Mouse (Mus musculus) forebrain, embryonic 13.5 days (tissue): Measurements from ENCODE around the gene Eaf1. TPM values are rescaled to one million over a fixed set of nuclear protein-coding genes. Genes with fewer than 3 reads are reported as not detected.

ENCODE experiments used
- ATAC-seq: fragments of 200-750 bp; cut with Nextera tagmentation; 2 replicates; pipeline ENCODE4 v1.8.0; 2017
- H3K27ac ChIP-seq: fragments of 300-500 bp; sonication (generic); 2 replicates; pipeline ENCODE4 v1.5.1; 2015; ENCODE audit warnings: inconsistent platforms, mild to moderate bottlenecking, moderate library complexity
- H3K27me3 ChIP-seq: fragments of 300-500 bp; sonication (generic); 2 replicates; pipeline ENCODE4 v1.6.1; 2015; ENCODE audit warnings: mild to moderate bottlenecking, inconsistent platforms
- H3K36me3 ChIP-seq: fragments of 300-500 bp; sonication (generic); 2 replicates; pipeline ENCODE4 v1.6.1; 2015; ENCODE audit warnings: mild to moderate bottlenecking, inconsistent platforms; ENCODE audit not compliant: poor library complexity, severe bottlenecking
- H3K4me1 ChIP-seq: fragments of 300-500 bp; sonication (generic); 2 replicates; pipeline ENCODE4 v1.6.1; 2015; ENCODE audit warnings: inconsistent platforms
- H3K4me2 ChIP-seq: fragments of 300-500 bp; sonication (generic); 2 replicates; pipeline ENCODE4 v1.6.1; 2015; ENCODE audit warnings: inconsistent platforms, mild to moderate bottlenecking, moderate library complexity
- H3K4me3 ChIP-seq: fragments of 300-500 bp; sonication (generic); 2 replicates; pipeline ENCODE4 v1.5.1; 2015; ENCODE audit warnings: mild to moderate bottlenecking, inconsistent platforms
- H3K9ac ChIP-seq: fragments of 300-500 bp; sonication (generic); 2 replicates; pipeline ENCODE4 v1.6.1; 2015; ENCODE audit warnings: mild to moderate bottlenecking, inconsistent platforms
- H3K9me3 ChIP-seq: fragments of 300-500 bp; sonication (generic); replicated peaks from 2 replicates; pipeline ENCODE4 v1.6.1; 2016; ENCODE audit warnings: inconsistent platforms
- WGBS: fragments of 180-500 bp; shearing (Covaris S2); methylation state at CpG from one replicate; pipeline ENCODE4 v1.1.7; 2015; 5-methylcytosine and 5-hydroxymethylcytosine counted together
- polyA plus RNA-seq: library from polyadenylated mRNA; unstranded; fragments of >200 nt; fragmentation: Nextera tagmentation; extraction: Ambion mirVana; gene quantifications from 2 replicates; pipeline ENCODE4 v1.2.1, GENCODE M21; 2015

Eaf1 gene
- polyA plus RNA-seq, 1 experiment from 2014 or later = 13.9 TPM

DNA sequence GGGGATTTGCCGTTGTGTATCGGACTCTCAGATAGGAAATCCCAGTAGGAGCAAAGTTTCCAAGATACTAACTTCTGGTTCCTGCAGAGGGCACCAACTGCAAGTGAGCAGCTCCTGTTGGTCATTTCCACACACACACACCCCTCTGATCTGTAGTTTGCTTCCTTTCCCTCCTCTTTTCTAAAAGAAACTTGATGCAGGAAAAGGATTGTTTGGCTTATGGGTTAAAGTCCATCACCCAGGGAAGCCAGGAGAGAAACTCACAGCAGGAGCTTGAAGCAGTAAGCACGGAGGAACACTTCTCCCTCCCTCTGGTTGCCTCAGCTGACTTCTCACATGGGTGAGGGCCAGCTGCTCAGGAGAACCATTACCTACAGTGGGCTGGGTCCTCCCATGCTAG, 25.0 kb downstream of the Eaf1 start:
- Histone ChIP-seq H3K27ac (no peak overlapping the region), H3K9ac (no peak overlapping the region), H3K4me2 (no peak overlapping the region), H3K27me3 (no peaks in the 10 kb centered on the region), H3K4me3 (no peak overlapping the region), H3K9me3 (0 out of 2 replicates have a peak, but pooled peaks cover 2% of the 10 kb centered on the region), H3K4me1 (no peaks in the 10 kb centered on the region), H3K36me3 (no peaks in the 10 kb centered on the region)
- 70% methylated on average over 3 of the region's 3 CpGs for WGBS
- ATAC-seq = no peak

DNA sequence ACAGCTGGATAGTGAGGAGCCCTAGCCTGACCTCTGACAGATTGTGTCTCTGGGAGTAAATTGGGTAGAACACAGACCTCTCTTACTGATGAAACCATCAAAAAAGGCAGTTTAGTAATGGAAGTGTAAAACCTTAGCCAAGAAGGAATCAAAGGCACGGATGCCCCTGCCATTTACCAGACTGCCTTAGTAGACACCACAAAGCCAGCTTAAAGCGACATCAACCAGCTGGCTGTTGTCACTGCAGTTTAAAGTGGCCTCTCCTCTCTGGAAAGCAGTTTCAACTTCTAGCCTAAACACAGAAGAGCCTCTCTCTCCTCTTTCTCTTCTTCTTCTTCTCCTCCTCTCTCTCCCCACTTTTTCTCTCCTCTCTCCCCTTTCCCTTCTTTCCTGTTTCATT, 27.1 kb downstream of the Eaf1 start:
- H3K4me2 ChIP-seq = no peak overlapping the region
- no peak for ATAC-seq
- H3K27ac ChIP-seq = no peak overlapping the region
- H3K4me3 ChIP-seq = no peak overlapping the region
- no peaks in the 10 kb centered on the region for H3K36me3 ChIP-seq
- 77% methylated on average over 2 of the region's 2 CpGs for WGBS
- no peaks in the 10 kb centered on the region for H3K4me1 ChIP-seq
- no peak overlapping the region for H3K9ac ChIP-seq
- no peaks in the 10 kb centered on the region for H3K27me3 ChIP-seq
- H3K9me3 ChIP-seq = no peaks in the 10 kb centered on the region

GRCm38 (mm10) chr14:31525040-31525810, 31.0 kb downstream of the Eaf1 start:
- WGBS = 79% methylated on average over 7 of the region's 7 CpGs
- H3K4me2 ChIP-seq = no peak overlapping the region
- no peak for ATAC-seq

DNA sequence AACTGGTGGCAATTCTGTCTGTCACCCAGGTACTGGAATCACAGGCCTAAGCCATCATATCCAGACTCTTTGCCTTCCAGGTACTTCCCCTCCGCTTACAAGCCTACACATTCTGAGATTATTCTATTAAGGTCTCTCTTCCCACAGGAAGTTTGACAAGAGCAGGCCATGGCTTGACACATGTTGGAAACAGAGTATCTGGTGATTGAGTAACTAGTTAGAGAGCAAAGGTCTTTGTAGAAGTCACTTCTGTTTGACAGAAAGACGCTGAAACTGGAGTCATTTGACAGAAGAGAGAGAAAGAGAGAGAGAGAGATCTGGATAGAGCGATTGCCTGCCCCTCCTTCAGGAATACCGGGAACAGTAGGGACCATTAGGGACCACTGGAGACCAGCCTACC, 36.6 kb downstream of the Eaf1 start:
- Histone ChIP-seq H3K27me3 (no peaks in the 10 kb centered on the region), H3K36me3 (no peaks in the 10 kb centered on the region), H3K4me2 (no peak overlapping the region), H3K4me1 (no peaks in the 10 kb centered on the region), H3K4me3 (no peak overlapping the region), H3K9me3 (no peaks in the 10 kb centered on the region), H3K27ac (no peak overlapping the region), H3K9ac (no peak overlapping the region)
- 89% methylated on average over 4 of the region's 4 CpGs for WGBS
- no peak for ATAC-seq

More at GRCm38 (mm10) chr14:31525040-31525810, 31.0 kb downstream of the Eaf1 start:
- Histone ChIP-seq H3K9ac (no peak overlapping the region), H3K27ac (no peak overlapping the region), H3K4me1 (no peaks in the 10 kb centered on the region), H3K4me3 (no peak overlapping the region), H3K9me3 (no peaks in the 10 kb centered on the region), H3K27me3 (no peaks in the 10 kb centered on the region), H3K36me3 (no peaks in the 10 kb centered on the region)

- H3K36me3 ChIP-seq = no peaks in the 10 kb centered on the region
- H3K4me3 ChIP-seq = no peak overlapping the region
- 75% methylated on average over 12 of the region's 12 CpGs for WGBS
- no peaks in the 10 kb centered on the region for H3K27me3 ChIP-seq
- no peak overlapping the region for H3K9ac ChIP-seq
- no peak overlapping the region for H3K4me2 ChIP-seq
- ATAC-seq = no peak
- H3K4me1 ChIP-seq = no peaks in the 10 kb centered on the region
- H3K27ac ChIP-seq = no peak overlapping the region
- H3K9me3 ChIP-seq = no peaks in the 10 kb centered on the region
Measured at GRCm38 (mm10) chr14:31531506-31532148, 37.4 kb downstream of the Eaf1 start.

DNA sequence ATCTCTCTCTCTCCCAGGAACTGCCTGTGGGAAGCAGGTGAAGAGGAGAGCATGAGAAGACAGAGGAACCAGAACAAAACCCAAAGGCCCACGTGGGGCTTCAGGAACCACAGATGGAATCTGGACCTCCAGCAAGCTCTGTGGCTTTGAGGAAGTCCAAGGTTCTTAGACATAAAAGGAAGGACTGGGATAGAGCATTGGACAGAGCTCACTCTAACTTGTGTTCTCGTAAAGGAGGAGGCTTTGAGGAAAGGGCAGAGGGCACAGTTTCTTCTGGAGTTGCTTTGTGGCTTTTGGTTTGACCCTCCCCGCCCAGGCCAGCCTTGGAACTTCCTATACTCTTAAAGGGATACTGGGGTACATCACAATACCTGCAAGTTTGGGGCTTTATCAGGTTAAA, 38.5 kb downstream of the Eaf1 start:
- Histone ChIP-seq H3K4me2 (no peak overlapping the region), H3K9ac (no peak overlapping the region), H3K4me3 (no peak overlapping the region), H3K4me1 (no peaks in the 10 kb centered on the region), H3K36me3 (no peaks in the 10 kb centered on the region), H3K27me3 (no peaks in the 10 kb centered on the region), H3K27ac (no peak overlapping the region), H3K9me3 (no peaks in the 10 kb centered on the region)
- no peak for ATAC-seq
- WGBS = 60% methylated on average over 3 of the region's 3 CpGs

- Histone ChIP-seq H3K9me3 (no peaks in the 10 kb centered on the region), H3K4me1 (no peaks in the 10 kb centered on the region), H3K4me2 (no peak overlapping the region), H3K9ac (no peak overlapping the region), H3K4me3 (no peak overlapping the region), H3K27me3 (no peaks in the 10 kb centered on the region), H3K36me3 (no peaks in the 10 kb centered on the region), H3K27ac (no peak overlapping the region)
- WGBS = 83% methylated on average over 6 of the region's 6 CpGs
- ATAC-seq = no peak
Measured at GRCm38 (mm10) chr14:31537298-31537697, 43.1 kb downstream of the Eaf1 start.

DNA sequence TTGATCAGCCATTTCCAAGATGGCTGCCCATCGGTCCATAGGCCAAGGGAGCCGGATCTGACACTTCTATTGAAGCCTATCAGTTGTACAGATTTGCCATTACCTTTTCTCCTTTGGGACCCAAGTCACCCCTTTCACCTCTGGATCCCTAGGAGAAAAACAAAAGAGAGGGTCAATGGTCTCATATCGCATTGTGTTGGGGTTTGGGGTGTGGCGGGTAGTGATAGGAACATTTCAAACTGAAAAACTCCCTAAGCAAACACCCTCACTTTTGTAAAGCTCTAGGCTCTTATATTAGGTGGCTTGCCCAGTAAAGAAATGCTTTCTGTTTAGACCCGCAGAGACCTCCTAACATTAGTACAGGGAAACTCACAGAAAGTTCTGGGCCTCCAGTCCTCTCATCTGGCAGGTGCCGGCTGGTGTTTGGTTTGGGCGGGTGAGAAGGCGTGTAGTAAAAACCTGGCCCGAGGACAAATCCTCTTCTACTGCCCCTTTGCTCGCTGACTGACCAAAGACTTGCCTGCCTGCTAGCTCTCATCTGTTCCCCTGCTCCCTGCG, 49.8 kb downstream of the Eaf1 start:
- no peak overlapping the region for H3K4me2 ChIP-seq
- no peak for ATAC-seq
- no peak overlapping the region for H3K4me3 ChIP-seq
- no peak overlapping the region for H3K27ac ChIP-seq
- H3K4me1 ChIP-seq = no peaks in the 10 kb centered on the region
- H3K36me3 ChIP-seq = no peaks in the 10 kb centered on the region
- H3K27me3 ChIP-seq = no peaks in the 10 kb centered on the region
- WGBS = 85% methylated on average over 11 of the region's 11 CpGs
- H3K9me3 ChIP-seq = no peaks in the 10 kb centered on the region
- H3K9ac ChIP-seq = no peak overlapping the region

DNA sequence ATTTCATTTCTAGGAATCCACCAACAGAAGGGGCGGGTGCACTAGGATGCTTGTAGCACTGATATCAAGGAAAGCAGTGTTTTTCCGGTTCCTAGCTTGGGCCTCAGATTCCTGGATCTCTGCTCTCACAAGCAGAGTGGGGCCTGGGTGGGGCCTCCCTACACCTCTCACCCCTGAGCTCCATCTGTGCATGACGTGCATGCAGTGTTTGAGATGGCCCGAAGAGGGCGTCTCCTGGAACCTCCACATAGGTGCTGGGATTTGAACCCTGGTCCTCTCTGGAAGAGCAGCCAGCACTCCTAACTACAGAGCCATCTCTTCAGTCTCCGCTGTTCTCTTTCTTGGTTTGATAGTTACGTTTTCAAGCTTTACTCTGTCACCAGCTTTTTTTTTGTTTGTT, 60.8 kb downstream of the Eaf1 start:
- Histone ChIP-seq H3K27ac (no peak overlapping the region), H3K9ac (no peak overlapping the region), H3K4me2 (no peak overlapping the region), H3K36me3 (no peaks in the 10 kb centered on the region), H3K4me1 (no peaks in the 10 kb centered on the region), H3K27me3 (no peaks in the 10 kb centered on the region), H3K4me3 (no peak overlapping the region), H3K9me3 (no peaks in the 10 kb centered on the region)
- no peak for ATAC-seq
- 92% methylated on average over 7 of the region's 7 CpGs for WGBS

GRCm38 (mm10) chr14:31555963-31556434, 61.8 kb downstream of the Eaf1 start:
- no peaks in the 10 kb centered on the region for H3K9me3 ChIP-seq
- H3K36me3 ChIP-seq = no peaks in the 10 kb centered on the region
- H3K9ac ChIP-seq = no peak overlapping the region
- no peak overlapping the region for H3K27ac ChIP-seq
- ATAC-seq = no peak
- no peaks in the 10 kb centered on the region for H3K4me1 ChIP-seq
- WGBS = 79% methylated on average over 14 of the region's 14 CpGs
- no peak overlapping the region for H3K4me3 ChIP-seq
- H3K27me3 ChIP-seq = no peaks in the 10 kb centered on the region
- H3K4me2 ChIP-seq = no peak overlapping the region

GRCm38 (mm10) chr14:31556526-31557260, 62.5 kb downstream of the Eaf1 start:
- no peaks in the 10 kb centered on the region for H3K27me3 ChIP-seq
- H3K9ac ChIP-seq = no peak overlapping the region
- no peaks in the 10 kb centered on the region for H3K9me3 ChIP-seq
- 84% methylated on average over 9 of the region's 9 CpGs for WGBS
- H3K27ac ChIP-seq = no peak overlapping the region
- no peak for ATAC-seq
- H3K4me3 ChIP-seq = no peak overlapping the region
- no peaks in the 10 kb centered on the region for H3K4me1 ChIP-seq
- H3K4me2 ChIP-seq = no peak overlapping the region
- H3K36me3 ChIP-seq = no peaks in the 10 kb centered on the region

DNA sequence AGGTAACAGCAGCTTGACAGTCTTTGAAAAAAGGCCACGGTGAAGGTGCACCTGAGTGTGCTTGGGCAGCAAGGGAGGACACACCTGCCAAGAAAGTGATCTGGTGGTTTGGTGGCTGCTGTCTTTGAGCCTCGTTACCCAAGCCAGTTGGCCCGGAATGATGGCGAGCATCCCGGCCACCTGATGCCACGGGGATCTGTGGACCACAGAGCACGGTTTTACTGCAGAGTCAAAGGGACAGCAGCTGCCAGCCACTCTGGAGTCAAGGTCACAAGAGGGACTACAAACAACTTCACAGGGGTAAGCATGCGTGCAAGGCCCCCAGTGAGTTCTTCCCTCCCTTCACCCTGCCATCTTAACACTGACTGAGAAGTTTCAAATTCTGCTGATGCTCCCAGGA, 63.1 kb downstream of the Eaf1 start:
- H3K4me3 ChIP-seq = no peak overlapping the region
- H3K27me3 ChIP-seq = no peaks in the 10 kb centered on the region
- WGBS = 84% methylated on average over 8 of the region's 8 CpGs
- H3K9me3 ChIP-seq = no peaks in the 10 kb centered on the region
- no peak overlapping the region for H3K9ac ChIP-seq
- H3K4me1 ChIP-seq = no peaks in the 10 kb centered on the region
- H3K4me2 ChIP-seq = no peak overlapping the region
- no peaks in the 10 kb centered on the region for H3K36me3 ChIP-seq
- ATAC-seq = no peak
- H3K27ac ChIP-seq = no peak overlapping the region
